Mouse (Mus musculus) embryonic fibroblast, embryonic 13.5 days (primary cell): Measurements from ENCODE around the gene Slc30a1. TPM values are rescaled to one million over a fixed set of nuclear protein-coding genes. Genes with fewer than 3 reads are reported as not detected.

Experiments used
- H3K27ac ChIP-seq: 2 replicates; pipeline ENCODE4 v1.5.1; 2012; ENCODE audit warnings: low read length, control low read depth, inconsistent platforms; ENCODE audit not compliant: insufficient read depth
- H3K4me1 ChIP-seq: 2 replicates; pipeline ENCODE4 v1.6.1; 2011; ENCODE audit warnings: low read length; ENCODE audit not compliant: control insufficient read depth, insufficient read depth
- H3K4me3 ChIP-seq: 2 replicates; pipeline ENCODE4 v1.5.1; 2011; ENCODE audit warnings: mild to moderate bottlenecking, control low read depth, low read length; ENCODE audit not compliant: insufficient read depth
- CTCF ChIP-seq: IDR thresholded peaks from 2 replicates; pipeline ENCODE4 v1.5.1; 2011; ENCODE audit warnings: mild to moderate bottlenecking, control low read depth, low read length, moderate library complexity, borderline replicate concordance; ENCODE audit not compliant: insufficient read depth
- POLR2A ChIP-seq: IDR thresholded peaks from 2 replicates; pipeline ENCODE4 v1.6.1; 2011; ENCODE audit warnings: low read depth, mild to moderate bottlenecking, control low read depth, low read length, moderate library complexity
- polyA plus RNA-seq: library from polyadenylated mRNA; stranded (reverse); fragments of >200 nt; gene quantifications from 2 replicates; pipeline ENCODE4 v1.2.4, GENCODE M21; 2011; ENCODE audit warnings: low read depth; ENCODE audit not compliant: missing spikeins, insufficient read length

Gene Slc30a1
- polyA plus RNA-seq, 1 experiment, result 10.1 TPM

GRCm38 (mm10) chr1:191915586-191915985, 9.0 kb downstream of the Slc30a1 start:
- Histone ChIP-seq H3K4me1 (no peaks in the 10 kb centered on the region), H3K4me3 (no peak overlapping the region), H3K27ac (no peak overlapping the region)
- TF ChIP-seq POLR2A, result no peak
- TF ChIP-seq CTCF, result no peak

- no peak overlapping the region for H3K27ac ChIP-seq
- no peak overlapping the region for H3K4me3 ChIP-seq
- no peaks in the 10 kb centered on the region for H3K4me1 ChIP-seq
- TF ChIP-seq CTCF (no peak), POLR2A (no peak)
These were observed 10.3 kb downstream of the Slc30a1 start for GRCm38 (mm10) chr1:191916876-191917275.

GRCm38 (mm10) chr1:191919336-191919735, 12.8 kb downstream of the Slc30a1 start:
- no peak for TF ChIP-seq POLR2A
- TF ChIP-seq CTCF, result no peak
- Histone ChIP-seq H3K27ac (no peak overlapping the region), H3K4me3 (no peak overlapping the region), H3K4me1 (no peaks in the 10 kb centered on the region)

- Histone ChIP-seq H3K4me1 (no peaks in the 10 kb centered on the region), H3K4me3 (no peak overlapping the region), H3K27ac (no peak overlapping the region)
- TF ChIP-seq POLR2A (no peak), CTCF (no peak)
These were observed 15.1 kb downstream of the Slc30a1 start for GRCm38 (mm10) chr1:191921701-191922100.

GRCm38 (mm10) chr1:191925496-191925895, 18.9 kb downstream of the Slc30a1 start:
- TF ChIP-seq POLR2A (no peak), CTCF (no peak)
- H3K4me1 ChIP-seq, result no peaks in the 10 kb centered on the region
- no peak overlapping the region for H3K27ac ChIP-seq
- no peak overlapping the region for H3K4me3 ChIP-seq

GRCm38 (mm10) chr1:191926681-191927080, 20.1 kb downstream of the Slc30a1 start:
- Histone ChIP-seq H3K27ac (no peak overlapping the region), H3K4me3 (no peak overlapping the region), H3K4me1 (no peaks in the 10 kb centered on the region)
- no peak for TF ChIP-seq POLR2A
- no peak for TF ChIP-seq CTCF

GRCm38 (mm10) chr1:191928345-191928744, 21.8 kb downstream of the Slc30a1 start:
- no peaks in the 10 kb centered on the region for H3K4me1 ChIP-seq
- TF ChIP-seq CTCF (no peak), POLR2A (no peak)
- H3K4me3 ChIP-seq, result no peak overlapping the region
- H3K27ac ChIP-seq, result no peak overlapping the region

- TF ChIP-seq CTCF (no peak), POLR2A (no peak)
- H3K4me1 ChIP-seq, result no peaks in the 10 kb centered on the region
These were observed 22.5 kb downstream of the Slc30a1 start for GRCm38 (mm10) chr1:191929065-191929464.

GRCm38 (mm10) chr1:191929897-191930524, 23.4 kb downstream of the Slc30a1 start:
- Histone ChIP-seq H3K4me1 (no peaks in the 10 kb centered on the region), H3K4me3 (no peak overlapping the region), H3K27ac (no peak overlapping the region)
- no peak for TF ChIP-seq POLR2A
- no peak for TF ChIP-seq CTCF

More at GRCm38 (mm10) chr1:191929065-191929464, 22.5 kb downstream of the Slc30a1 start:
- H3K27ac ChIP-seq, result no peak overlapping the region
- no peak overlapping the region for H3K4me3 ChIP-seq

GRCm38 (mm10) chr1:191930525-191931105, 24.0 kb downstream of the Slc30a1 start:
- TF ChIP-seq CTCF (no peak), POLR2A (no peak)
- Histone ChIP-seq H3K27ac (no peak overlapping the region), H3K4me3 (no peak overlapping the region), H3K4me1 (no peaks in the 10 kb centered on the region)

- H3K4me3 ChIP-seq, result no peak overlapping the region
- H3K4me1 ChIP-seq, result no peaks in the 10 kb centered on the region
- TF ChIP-seq POLR2A (no peak), CTCF (no peak)
- H3K27ac ChIP-seq, result no peak overlapping the region
These were observed 25.9 kb downstream of the Slc30a1 start for GRCm38 (mm10) chr1:191932286-191932985.
